Mouse (Mus musculus): Measurements from ENCODE around the gene Snrpc. TPM values are rescaled to one million over a fixed set of nuclear protein-coding genes. Genes with fewer than 3 reads are reported as not detected.

Gene Snrpc
- total and polyA plus RNA-seq, 3 experiments: 154 to 194 (median 171) TPM

GRCm38 (mm10) chr17:27830411-27830810 lies 7.5 kb upstream of the Snrpc start:
- no peak overlapping the region for H3K4me2 ChIP-seq (ENCODE audit: insufficient read depth, low read depth, poor library complexity, severe bottlenecking)
- H3K27ac ChIP-seq (ENCODE audit: insufficient read depth, low read depth): no peak overlapping the region
- H3K9me3 ChIP-seq (replicated peaks; ENCODE audit: low read length): no peaks in the 10 kb centered on the region
- dilution Hi-C loops (cut with MboI; ENCODE audit: extremely low pct_ligation_motif_present, extremely low pct_unique_long_range_greater_than_20kb, low sequenced_read_pairs): no loop called here
- H3K9ac ChIP-seq (ENCODE audit: insufficient read depth, low read depth): no peak overlapping the region
- H3K27me3 ChIP-seq (replicated peaks): peaks cover 2% of the 10 kb centered on the region
- TF ChIP-seq JUN (IDR thresholded peaks at IDR 0.05; ENCODE audit: insufficient read depth, low read depth, low read length): no peak
- no peak for TF ChIP-seq CHD2 (IDR thresholded peaks at IDR 0.05; ENCODE audit: low read length)
- peak; percentile 41 to 53; a peak in 3 of 4 replicates for TF ChIP-seq CTCF (conservative IDR thresholded peaks at IDR 0.05 in 1 of 2, IDR thresholded peaks at IDR 0.05 in 1 of 2; ENCODE audit: low read depth in 2 of 2, low read length in 2 of 2)
- no peak for TF ChIP-seq UBTF (IDR thresholded peaks at IDR 0.05; ENCODE audit: low read depth, low read length)
- no peak for TF ChIP-seq NELFE (IDR thresholded peaks at IDR 0.05; ENCODE audit: low read depth, low read length)
- TF ChIP-seq ETS1 (conservative IDR thresholded peaks at IDR 0.05; ENCODE audit: low read depth, low read length): no peak
- no peak for TF ChIP-seq SMC3 (IDR thresholded peaks at IDR 0.05; ENCODE audit: low read depth, low read length)
- H3K4me1 ChIP-seq (ENCODE audit: control insufficient read depth in 1 of 2, insufficient read depth in 2 of 2): peaks cover 2 to 6% of the 10 kb centered on the region in 2 experiments; a peak in 3 of 4 replicates
- H3K79me2 ChIP-seq (replicated peaks; ENCODE audit: control insufficient read depth, extremely low read depth, insufficient read depth, poor library complexity, severe bottlenecking): no peaks in the 10 kb centered on the region
- in situ Hi-C loops (cut with MboI; ENCODE audit: low pct_ligation_motif_present, low pct_unique_long_range_greater_than_20kb, low sequenced_read_pairs): no loop called here
- DNase-seq (ENCODE audit: extremely low read depth): peak; percentile 21
- H3K36me3 ChIP-seq (replicated peaks in 1 of 2; ENCODE audit: control insufficient read depth in 1 of 2, insufficient read depth in 1 of 2, low read length in 1 of 2): no peaks in the 10 kb centered on the region
- no peak overlapping the region for H3K4me3 ChIP-seq (replicated peaks in 1 of 3; ENCODE audit: low read depth in 2 of 3, low read length in 2 of 3, poor library complexity in 1 of 3)

- in situ Hi-C loops (cut with MboI; ENCODE audit: low pct_ligation_motif_present, low pct_unique_long_range_greater_than_20kb, low sequenced_read_pairs) (no loop called here), dilution Hi-C loops (cut with MboI; ENCODE audit: extremely low pct_ligation_motif_present, extremely low pct_unique_long_range_greater_than_20kb, low sequenced_read_pairs) (no loop called here)
- Histone ChIP-seq H3K27me3 (replicated peaks) (peaks cover 2% of the 10 kb centered on the region), H3K4me3 (replicated peaks in 1 of 3; ENCODE audit: low read depth in 2 of 3, low read length in 2 of 3, poor library complexity in 1 of 3) (peak overlapping the region; percentile 92 to 100 (median 95)), H3K27ac (ENCODE audit: insufficient read depth, low read depth) (peak overlapping the region; percentile 14; the same call in 1 of the 2 replicates), H3K36me3 (replicated peaks in 1 of 2; ENCODE audit: control insufficient read depth in 1 of 2, insufficient read depth in 1 of 2, low read length in 1 of 2) (peaks cover 18 to 31% of the 10 kb centered on the region in 2 experiments), H3K9ac (ENCODE audit: insufficient read depth, low read depth) (peak overlapping the region; percentile 92), H3K9me3 (replicated peaks; ENCODE audit: low read length) (no peaks in the 10 kb centered on the region), H3K4me2 (ENCODE audit: insufficient read depth, low read depth, poor library complexity, severe bottlenecking) (peak overlapping the region; percentile 47; the same call in 1 of the 2 replicates), H3K4me1 (ENCODE audit: control insufficient read depth in 1 of 2, insufficient read depth in 2 of 2) (peaks cover 2 to 18% of the 10 kb centered on the region in 2 experiments; a peak in 3 of 4 replicates), H3K79me2 (replicated peaks; ENCODE audit: control insufficient read depth, extremely low read depth, insufficient read depth, poor library complexity, severe bottlenecking) (peaks cover 21% of the 10 kb centered on the region)
- TF ChIP-seq UBTF (IDR thresholded peaks at IDR 0.05; ENCODE audit: low read depth, low read length): no peak
- no peak for TF ChIP-seq MAX (IDR thresholded peaks at IDR 0.05; ENCODE audit: low read length)
- peak; percentile 83 for TF ChIP-seq MXI1 (IDR thresholded peaks at IDR 0.05; ENCODE audit: low read depth, low read length)
- peak; percentile 34; the same call in 1 of the 2 replicates for TF ChIP-seq E2F4 (IDR thresholded peaks at IDR 0.05; ENCODE audit: insufficient replicate concordance, low read depth, low read length)
- no peak for TF ChIP-seq MAZ (IDR thresholded peaks at IDR 0.05; ENCODE audit: low read depth, low read length)
- TF ChIP-seq ZMIZ1 (IDR thresholded peaks at IDR 0.05; ENCODE audit: low read depth, low read length): no peak
- TF ChIP-seq SMC3 (IDR thresholded peaks at IDR 0.05; ENCODE audit: low read depth, low read length): no peak
- no peak for TF ChIP-seq ZNF384 (IDR thresholded peaks at IDR 0.05; ENCODE audit: low read depth, low read length)
- TF ChIP-seq ZC3H11A (IDR thresholded peaks at IDR 0.05; ENCODE audit: low read depth, low read length): no peak
- peak; percentile 80; the same call in 1 of the 2 replicates for TF ChIP-seq MEF2A (IDR thresholded peaks at IDR 0.05; ENCODE audit: borderline replicate concordance, low read depth, low read length)
- 0 out of 2 replicates have a peak, but pooled peaks have one; percentile 46 for TF ChIP-seq JUND (conservative IDR thresholded peaks at IDR 0.05; ENCODE audit: low read depth, low read length)
- TF ChIP-seq NRF1 (IDR thresholded peaks at IDR 0.05; ENCODE audit: low read depth, low read length): peak; percentile 30; the same call in 1 of the 2 replicates
- TF ChIP-seq RCOR1 (conservative IDR thresholded peaks at IDR 0.05; ENCODE audit: low read depth, low read length): no peak
- TF ChIP-seq PAX5 (IDR thresholded peaks at IDR 0.05; ENCODE audit: low read length): no peak
- peak; percentile 95 for TF ChIP-seq HCFC1 (IDR thresholded peaks at IDR 0.05; ENCODE audit: low read depth, low read length)
- peak; percentile 61 for TF ChIP-seq IRF4 (IDR thresholded peaks at IDR 0.05; ENCODE audit: low read depth, low read length)
- no peak for TF ChIP-seq CTCF (conservative IDR thresholded peaks at IDR 0.05 in 1 of 2, IDR thresholded peaks at IDR 0.05 in 1 of 2; ENCODE audit: low read depth in 2 of 2, low read length in 2 of 2)
- peak; percentile 76 for TF ChIP-seq TCF12 (IDR thresholded peaks at IDR 0.05; ENCODE audit: low read depth, low read length)
- TF ChIP-seq MAFK (IDR thresholded peaks at IDR 0.05; ENCODE audit: insufficient replicate concordance, low read length): peak; percentile 100
- TF ChIP-seq ELF1 (IDR thresholded peaks at IDR 0.05; ENCODE audit: low read depth, low read length): peak; percentile 98
- TF ChIP-seq TBP (conservative IDR thresholded peaks at IDR 0.05; ENCODE audit: low read depth, low read length): peak; percentile 67
- peak; percentile 92 for TF ChIP-seq POLR2A (IDR thresholded peaks at IDR 0.05; ENCODE audit: low read depth, low read length)
- TF ChIP-seq JUN (IDR thresholded peaks at IDR 0.05; ENCODE audit: insufficient read depth, low read depth, low read length): no peak
- peak; percentile 92 for TF ChIP-seq SIN3A (IDR thresholded peaks at IDR 0.05; ENCODE audit: low read length)
- peak; percentile 96 for TF ChIP-seq KAT2A (IDR thresholded peaks at IDR 0.05; ENCODE audit: insufficient replicate concordance, low read length)
- peak; percentile 71; the same call in 1 of the 2 replicates for TF ChIP-seq GABPA (IDR thresholded peaks at IDR 0.05; ENCODE audit: insufficient replicate concordance, low read depth, low read length)
- peak; percentile 75 for TF ChIP-seq ETS1 (conservative IDR thresholded peaks at IDR 0.05; ENCODE audit: low read depth, low read length)
- DNase-seq (ENCODE audit: extremely low read depth): peak; percentile 96
Measured at GRCm38 (mm10) chr17:27839469-27840252, 1.7 kb downstream of the Snrpc start.

Measured in CH12.LX (cell line).